Mouse (Mus musculus) cerebellum, adult 2 months (tissue): Measurements from ENCODE around the gene Tars2.

Experiments used
- CTCF ChIP-seq: fragments of 200-500 bp; IDR thresholded peaks from 2 replicates; pipeline ENCODE4 v1.5.1; 2011; ENCODE audit warnings: low read depth, mild to moderate bottlenecking, control low read depth, low read length, moderate library complexity, borderline replicate concordance; ENCODE audit not compliant: insufficient read depth
- POLR2A ChIP-seq: fragments of 200-500 bp; IDR thresholded peaks from 2 replicates; pipeline ENCODE4 v1.6.1; 2011; ENCODE audit warnings: low read length, control low read depth, borderline replicate concordance; ENCODE audit not compliant: insufficient read depth

DNA sequence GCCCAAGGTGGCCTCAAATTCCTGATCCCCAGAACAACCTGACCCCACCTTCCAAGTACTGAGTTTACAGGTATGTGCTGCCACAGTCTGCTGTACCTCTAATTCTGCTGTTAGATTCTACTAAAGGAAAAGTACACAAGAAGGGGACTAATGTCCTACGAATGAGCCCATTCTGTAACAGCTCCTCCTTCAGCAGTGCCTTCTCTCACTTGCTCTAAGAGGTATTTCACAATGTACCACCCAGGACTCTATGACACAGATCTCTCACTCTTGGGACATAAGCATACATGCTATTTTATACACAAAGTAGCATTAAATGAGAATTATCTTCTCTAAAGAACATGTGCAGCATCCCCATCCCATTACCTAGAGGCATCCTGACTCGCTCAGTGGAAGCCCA lies 33.7 kb upstream of the Tars2 start:
- TF ChIP-seq POLR2A (no peak), CTCF (no peak)
